Mouse (Mus musculus) forebrain, embryonic 16.5 days (tissue): ENCODE data around the gene Hpcal1. TPM values are rescaled to one million over a fixed set of nuclear protein-coding genes. Genes with fewer than 3 reads are reported as not detected.

ENCODE experiments used
- ATAC-seq: fragments of 200-750 bp; cut with Nextera tagmentation; 2 replicates; pipeline ENCODE4 v1.8.0; 2017; ENCODE audit warnings: mild to moderate bottlenecking, moderate library complexity
- H3K27ac ChIP-seq: fragments of 300-500 bp; sonication (generic); 2 replicates; pipeline ENCODE4 v1.5.1; 2014; ENCODE audit warnings: low read length, control low read depth
- H3K27me3 ChIP-seq: fragments of 300-500 bp; sonication (generic); replicated peaks from 2 replicates; pipeline ENCODE4 v1.6.1; 2014; ENCODE audit warnings: low read length; ENCODE audit not compliant: control insufficient read depth, insufficient read depth
- H3K36me3 ChIP-seq: fragments of 300-500 bp; sonication (generic); 2 replicates; pipeline ENCODE4 v1.6.1; 2014; ENCODE audit not compliant: control insufficient read depth, insufficient read depth
- H3K4me1 ChIP-seq: fragments of 300-500 bp; sonication (generic); replicated peaks from 2 replicates; pipeline ENCODE4 v1.6.1; 2014; ENCODE audit warnings: low read length; ENCODE audit not compliant: control insufficient read depth, insufficient read depth
- H3K4me2 ChIP-seq: fragments of 300-500 bp; sonication (generic); 2 replicates; pipeline ENCODE4 v1.6.1; 2014; ENCODE audit warnings: mild to moderate bottlenecking, low read length, control low read depth
- H3K4me3 ChIP-seq: fragments of 300-500 bp; sonication (generic); replicated peaks from 2 replicates; pipeline ENCODE4 v1.5.1; 2014; ENCODE audit warnings: mild to moderate bottlenecking, low read length, control low read depth
- H3K9ac ChIP-seq: fragments of 300-500 bp; sonication (generic); replicated peaks from 2 replicates; pipeline ENCODE4 v1.6.1; 2014; ENCODE audit warnings: low read depth, low read length, control low read depth
- H3K9me3 ChIP-seq: fragments of 300-500 bp; sonication (generic); 2 replicates; pipeline ENCODE4 v1.6.1; 2016; ENCODE audit warnings: low read length; ENCODE audit not compliant: control insufficient read depth
- WGBS: fragments of 180-500 bp; shearing (Covaris S2); extraction: QIAGEN DNeasy Blood & Tissue Kit; methylation state at CpG from one replicate; pipeline ENCODE4 v1.1.7; 2014; 5-methylcytosine and 5-hydroxymethylcytosine counted together
- polyA plus RNA-seq: library from polyadenylated mRNA; unstranded; fragments of >200 nt; fragmentation: Nextera tagmentation; extraction: Ambion mirVana; gene quantifications from 2 replicates; pipeline ENCODE4 v1.2.1, GENCODE M21; 2015

The Hpcal1 gene
- polyA plus RNA-seq, 1 experiment from 2014 or later = 47.1 TPM

DNA sequence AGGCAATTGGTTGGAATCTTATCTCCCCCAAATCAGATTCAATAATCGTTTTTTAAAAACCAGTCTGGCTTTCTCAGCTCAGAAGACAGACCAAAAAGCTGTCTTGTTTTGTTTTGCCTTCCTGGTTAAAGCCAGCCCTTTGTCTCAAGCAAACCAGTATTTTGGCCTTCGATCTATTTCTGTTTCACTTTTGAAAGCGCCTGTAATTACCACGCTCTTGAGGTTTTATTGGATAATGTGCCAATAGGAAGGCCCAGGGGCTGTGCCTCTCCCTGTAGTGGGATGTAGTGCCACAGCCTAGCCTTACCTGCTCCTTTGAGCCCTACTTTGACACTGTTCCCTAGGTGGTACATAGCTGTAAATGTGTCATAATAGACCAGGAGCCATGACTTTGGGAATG, 2.3 kb downstream of the Hpcal1 start:
- Histone ChIP-seq H3K9me3 (no peaks in the 10 kb centered on the region), H3K27me3 (no peaks in the 10 kb centered on the region), H3K4me1 (peaks cover 18% of the 10 kb centered on the region), H3K4me3 (no peak overlapping the region), H3K4me2 (no peak overlapping the region), H3K9ac (no peak overlapping the region), H3K36me3 (no peaks in the 10 kb centered on the region), H3K27ac (no peak overlapping the region)
- ATAC-seq = no peak
- 42% methylated on average over 4 of the region's 4 CpGs for WGBS

DNA sequence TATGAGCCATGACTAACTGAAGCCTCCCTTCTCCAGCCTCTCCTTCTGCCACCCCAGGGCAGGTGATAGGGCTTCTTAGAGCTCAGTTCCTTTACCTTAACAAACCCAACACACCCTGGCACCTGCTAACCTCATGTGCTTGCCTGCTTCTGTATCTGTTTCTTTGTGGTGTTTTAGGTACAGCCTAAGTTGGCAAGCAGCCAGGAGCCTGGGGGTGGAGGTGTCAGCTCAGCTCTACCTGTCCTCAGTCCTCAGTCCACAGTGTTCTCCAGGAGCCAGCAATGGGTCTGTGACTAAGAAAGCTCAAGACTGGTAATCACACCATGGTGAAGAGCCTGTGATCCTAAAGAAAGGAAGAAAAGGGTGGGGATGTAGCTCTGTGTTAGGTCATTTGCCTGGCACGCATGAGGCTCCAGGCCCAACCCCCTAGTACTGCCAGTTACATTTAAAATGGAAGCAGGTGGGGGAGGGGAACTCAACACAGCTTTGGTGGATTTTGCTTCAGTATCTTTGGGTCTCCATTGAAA, 4.0 kb downstream of the Hpcal1 start:
- H3K9me3 ChIP-seq = no peaks in the 10 kb centered on the region
- no peak overlapping the region for H3K27ac ChIP-seq
- no peak overlapping the region for H3K9ac ChIP-seq
- 50% methylated on average over 1 of the region's 1 CpGs for WGBS
- no peak overlapping the region for H3K4me3 ChIP-seq
- H3K36me3 ChIP-seq = no peaks in the 10 kb centered on the region
- no peak overlapping the region for H3K4me2 ChIP-seq
- H3K27me3 ChIP-seq = no peaks in the 10 kb centered on the region
- no peak for ATAC-seq
- H3K4me1 ChIP-seq = peaks cover 25% of the 10 kb centered on the region

DNA sequence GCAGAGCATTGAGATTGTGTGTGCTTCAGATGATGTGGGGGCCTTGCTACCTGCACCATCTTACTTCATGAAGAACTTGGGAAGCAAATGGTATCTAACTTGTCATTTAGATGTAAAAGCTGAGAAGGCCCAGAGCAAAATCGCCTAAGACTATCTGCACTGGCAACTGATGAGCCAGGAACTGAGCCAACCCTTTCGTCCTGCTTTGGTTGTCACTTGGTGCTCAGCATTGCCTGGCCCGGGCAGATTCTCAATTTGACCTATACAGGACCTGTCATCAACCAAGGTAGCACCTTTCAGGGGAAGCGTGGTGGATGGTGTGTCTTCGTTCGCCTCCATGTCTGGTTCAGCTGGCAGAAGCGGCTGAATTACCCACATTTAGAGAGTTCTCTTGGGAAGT, 5.7 kb downstream of the Hpcal1 start:
- Histone ChIP-seq H3K4me2 (no peak overlapping the region), H3K9me3 (no peaks in the 10 kb centered on the region), H3K27me3 (no peaks in the 10 kb centered on the region), H3K27ac (no peak overlapping the region), H3K36me3 (no peaks in the 10 kb centered on the region), H3K9ac (no peak overlapping the region), H3K4me1 (peaks cover 23% of the 10 kb centered on the region), H3K4me3 (no peak overlapping the region)
- 86% methylated on average over 7 of the region's 7 CpGs for WGBS
- ATAC-seq = no peak

DNA sequence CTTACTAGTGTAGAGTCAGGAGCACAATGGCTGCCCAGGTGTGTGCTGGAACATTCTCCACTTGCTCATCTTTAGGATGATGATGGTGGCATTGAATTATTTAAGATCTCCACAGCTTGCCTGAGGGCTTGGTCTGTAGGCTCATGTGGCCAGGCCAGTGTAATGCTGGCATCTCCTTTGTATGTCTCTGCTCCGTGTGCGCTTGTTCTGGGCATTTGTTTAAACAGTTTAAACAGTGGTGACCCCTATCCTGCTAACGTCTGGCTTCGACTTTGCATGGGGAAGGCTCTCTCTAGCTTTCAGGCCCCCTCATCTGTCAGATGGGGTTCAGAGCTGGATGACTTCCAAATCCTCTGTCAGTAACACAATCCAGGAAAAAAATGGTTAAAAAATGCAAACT, 8.3 kb downstream of the Hpcal1 start:
- no peak overlapping the region for H3K9ac ChIP-seq
- H3K9me3 ChIP-seq = no peaks in the 10 kb centered on the region
- H3K4me3 ChIP-seq = no peak overlapping the region
- H3K27me3 ChIP-seq = no peaks in the 10 kb centered on the region
- 8% methylated on average over 4 of the region's 4 CpGs for WGBS
- no peak overlapping the region for H3K4me2 ChIP-seq
- no peaks in the 10 kb centered on the region for H3K36me3 ChIP-seq
- no peak; the same call in 1 of the 2 replicates for ATAC-seq
- peaks cover 11% of the 10 kb centered on the region for H3K4me1 ChIP-seq
- H3K27ac ChIP-seq = no peak overlapping the region

DNA sequence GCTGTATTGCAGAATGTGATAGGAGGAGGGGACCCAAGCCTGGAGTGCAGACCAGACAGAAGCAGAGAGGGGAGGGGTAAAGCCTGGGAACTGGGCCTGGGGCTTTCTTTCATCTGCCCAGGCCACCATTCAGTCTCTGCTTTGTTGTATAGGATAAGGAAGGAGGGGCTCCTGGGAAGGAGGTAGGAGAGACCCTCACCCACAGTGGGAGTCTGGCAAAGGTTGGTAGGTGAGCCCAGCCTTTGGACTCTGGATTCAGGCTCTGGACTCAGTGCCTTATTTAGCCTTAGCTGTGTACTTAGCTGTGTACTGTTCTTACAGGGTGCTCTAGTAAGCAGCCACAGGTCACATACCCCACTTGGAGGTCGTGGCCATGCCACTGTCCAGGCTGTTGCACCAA, 8.8 kb downstream of the Hpcal1 start:
- peaks cover 11% of the 10 kb centered on the region for H3K4me1 ChIP-seq
- ATAC-seq = peak; percentile 51
- H3K27ac ChIP-seq = no peak overlapping the region
- no peak overlapping the region for H3K4me2 ChIP-seq
- H3K27me3 ChIP-seq = no peaks in the 10 kb centered on the region
- H3K9ac ChIP-seq = no peak overlapping the region
- no peak overlapping the region for H3K4me3 ChIP-seq
- no peaks in the 10 kb centered on the region for H3K9me3 ChIP-seq
- 46% methylated on average over 1 of the region's 1 CpGs for WGBS
- no peaks in the 10 kb centered on the region for H3K36me3 ChIP-seq

DNA sequence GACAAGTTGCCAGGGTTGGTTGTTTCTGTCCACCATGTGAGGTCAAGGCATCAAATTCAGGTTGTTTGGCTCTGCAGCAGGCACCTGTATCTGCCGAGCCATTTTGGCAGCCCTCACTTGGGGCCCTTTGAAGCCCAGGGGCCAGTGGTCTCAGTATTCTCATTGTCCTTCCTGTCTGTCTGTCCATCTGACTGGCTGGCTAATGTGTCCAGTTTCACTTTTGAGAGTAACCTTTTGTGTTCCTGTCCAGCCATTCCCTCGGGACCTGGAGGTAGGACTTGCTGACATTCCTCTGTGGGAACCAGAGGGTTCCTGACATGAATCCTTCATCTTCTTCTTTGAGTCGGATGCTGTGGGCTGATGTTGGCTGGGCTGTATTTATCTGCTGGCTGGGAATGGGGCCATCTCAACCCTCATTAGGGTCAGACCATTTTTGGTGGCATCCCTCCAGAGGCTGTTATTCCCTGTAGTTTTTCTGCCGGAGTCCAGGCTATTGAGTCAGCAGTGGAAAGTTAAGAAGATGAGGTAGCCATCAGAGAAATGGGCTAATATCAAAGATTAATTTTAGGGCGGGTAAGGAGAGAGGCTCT, 10.6 kb downstream of the Hpcal1 start:
- no peak overlapping the region for H3K9ac ChIP-seq
- H3K27ac ChIP-seq = no peak overlapping the region
- H3K36me3 ChIP-seq = no peaks in the 10 kb centered on the region
- no peak overlapping the region for H3K4me2 ChIP-seq
- no peak overlapping the region for H3K4me3 ChIP-seq
- no peaks in the 10 kb centered on the region for H3K9me3 ChIP-seq
- WGBS = 49% methylated on average over 5 of the region's 5 CpGs
- H3K27me3 ChIP-seq = no peaks in the 10 kb centered on the region
- no peak for ATAC-seq
- peaks cover 11% of the 10 kb centered on the region for H3K4me1 ChIP-seq

DNA sequence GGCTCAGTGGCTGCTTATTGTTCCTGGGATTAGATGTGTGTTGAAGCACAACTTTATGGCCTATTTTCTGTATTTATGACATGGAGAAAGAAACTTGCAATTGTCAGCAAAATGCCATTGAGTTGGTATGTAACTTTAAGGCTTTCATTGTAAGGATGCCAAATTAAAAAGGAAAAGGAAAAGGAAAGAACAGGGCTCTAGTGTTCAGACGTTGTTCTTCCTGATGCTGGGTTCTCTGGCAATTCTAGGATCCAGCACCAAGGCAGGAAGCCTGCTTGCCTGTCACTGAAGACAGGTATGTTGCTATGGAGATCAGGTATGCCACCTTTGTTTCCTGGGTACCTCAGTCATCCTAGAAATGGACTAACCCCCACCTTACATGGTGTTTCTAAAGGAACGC, 11.1 kb downstream of the Hpcal1 start:
- Histone ChIP-seq H3K27me3 (no peaks in the 10 kb centered on the region), H3K4me2 (no peak overlapping the region), H3K9ac (no peak overlapping the region), H3K27ac (no peak overlapping the region), H3K36me3 (no peaks in the 10 kb centered on the region), H3K9me3 (no peaks in the 10 kb centered on the region), H3K4me3 (no peak overlapping the region), H3K4me1 (peaks cover 11% of the 10 kb centered on the region)
- no peak for ATAC-seq
- WGBS = 51% methylated on average over 2 of the region's 2 CpGs

DNA sequence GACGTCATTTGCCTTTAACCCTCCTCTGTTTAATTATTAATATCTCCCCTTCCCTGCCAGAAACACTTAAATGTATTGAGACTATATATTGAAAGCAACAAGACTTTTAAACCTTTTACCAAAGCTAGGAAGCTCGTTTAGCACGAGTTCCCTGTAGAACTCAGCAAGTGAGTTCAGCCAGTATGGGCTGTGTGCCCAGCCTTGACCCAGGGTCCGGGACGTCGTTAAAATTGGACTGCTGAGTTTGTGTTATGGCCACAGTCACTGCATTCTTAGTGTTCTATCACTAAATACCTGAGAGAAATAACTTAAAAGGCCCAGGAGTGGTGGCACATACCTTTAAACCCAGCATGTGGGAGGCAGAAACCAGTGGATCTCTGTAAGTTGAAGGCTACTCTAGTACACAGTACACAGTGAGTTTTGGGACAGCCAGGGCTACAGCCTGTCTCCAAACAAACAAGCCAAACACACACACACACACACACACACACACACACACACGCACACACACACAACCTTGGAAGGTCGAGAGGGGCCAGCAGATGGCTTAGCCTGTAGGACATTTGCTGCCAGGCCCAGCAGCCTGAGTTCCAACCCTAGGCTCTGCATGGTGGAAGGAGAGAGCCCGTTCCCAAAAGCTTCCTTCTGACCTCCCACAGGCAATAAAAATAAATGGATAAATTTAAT, 11.7 kb downstream of the Hpcal1 start:
- peaks cover 11% of the 10 kb centered on the region for H3K4me1 ChIP-seq
- no peak overlapping the region for H3K27ac ChIP-seq
- no peaks in the 10 kb centered on the region for H3K9me3 ChIP-seq
- H3K36me3 ChIP-seq = no peaks in the 10 kb centered on the region
- no peak overlapping the region for H3K4me3 ChIP-seq
- 47% methylated on average over 9 of the region's 9 CpGs for whole genome bisulfite sequencing
- ATAC-seq = no peak
- H3K9ac ChIP-seq = no peak overlapping the region
- no peak overlapping the region for H3K4me2 ChIP-seq
- H3K27me3 ChIP-seq = no peaks in the 10 kb centered on the region

DNA sequence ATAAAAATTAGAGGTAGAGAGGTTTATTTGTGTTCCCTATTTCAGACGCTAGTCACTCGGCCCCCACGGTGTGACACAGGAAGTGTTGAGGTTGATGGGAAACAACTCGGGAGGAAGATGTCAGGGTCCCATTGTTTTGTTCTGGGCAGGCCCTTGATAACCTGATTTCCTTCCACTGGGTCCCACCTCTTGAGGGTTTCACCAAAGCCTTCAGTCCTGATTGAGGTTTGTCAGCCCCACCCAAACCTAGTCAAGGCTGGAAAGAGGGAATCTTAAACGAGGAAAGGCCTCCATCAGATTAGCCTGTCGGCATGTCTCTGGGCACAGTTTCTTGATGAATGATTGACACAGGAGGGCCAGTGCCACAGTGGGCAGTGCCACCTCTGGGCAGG, 12.3 kb downstream of the Hpcal1 start:
- WGBS = 86% methylated on average over 6 of the region's 6 CpGs
- no peak for ATAC-seq

More for the DNA sequence above, 12.3 kb downstream of the Hpcal1 start:
- Histone ChIP-seq H3K4me3 (no peak overlapping the region), H3K27ac (no peak overlapping the region), H3K4me1 (peaks cover 11% of the 10 kb centered on the region), H3K36me3 (no peaks in the 10 kb centered on the region), H3K4me2 (no peak overlapping the region), H3K9ac (no peak overlapping the region), H3K27me3 (no peaks in the 10 kb centered on the region), H3K9me3 (no peaks in the 10 kb centered on the region)
